Mouse (Mus musculus) heart, adult 2 months (tissue): ENCODE data around the gene 5730455P16Rik. TPM values are rescaled to one million over a fixed set of nuclear protein-coding genes. Genes with fewer than 3 reads are reported as not detected.
"Not testable (repeated sequence)": the region's sequence is repeated elsewhere in the genome, so short reads cannot be mapped to it uniquely, and the experiment has no call there.

Experiments used
- DNase-seq, 2 experiments: peaks; one replicate each; pipeline ENCODE4 v3.0.0; 2021
- H3K27ac ChIP-seq: fragments of 200-600 bp; 2 replicates; pipeline ENCODE4 v1.8.1; 2022
- H3K27me3 ChIP-seq: fragments of 200-500 bp; 2 replicates; pipeline ENCODE4 v1.6.1; 2012; ENCODE audit warnings: mild to moderate bottlenecking, low read length, inconsistent platforms, mixed read lengths; ENCODE audit not compliant: control insufficient read depth, insufficient read depth
- H3K36me3 ChIP-seq: fragments of 200-500 bp; 2 replicates; pipeline ENCODE4 v1.6.1; 2012; ENCODE audit warnings: low read length, inconsistent platforms; ENCODE audit not compliant: control insufficient read depth, insufficient read depth
- H3K4me1 ChIP-seq: fragments of 200-500 bp; 2 replicates; pipeline ENCODE4 v1.6.1; 2011; ENCODE audit warnings: low read length; ENCODE audit not compliant: control insufficient read depth, insufficient read depth
- H3K4me3 ChIP-seq: fragments of 200-600 bp; 2 replicates; pipeline ENCODE4 v1.8.1; 2022
- H3K79me2 ChIP-seq: fragments of 200-500 bp; replicated peaks from 2 replicates; pipeline ENCODE4 v1.6.1; 2012; ENCODE audit warnings: mild to moderate bottlenecking, inconsistent platforms, low read length, moderate library complexity, mixed read lengths; ENCODE audit not compliant: control insufficient read depth, insufficient read depth
- H3K9ac ChIP-seq: fragments of 200-500 bp; 2 replicates; pipeline ENCODE4 v1.6.1; 2012; ENCODE audit warnings: low read depth, mild to moderate bottlenecking, control low read depth, inconsistent platforms, low read length, mixed read lengths
- CTCF ChIP-seq: fragments of 200-600 bp; IDR thresholded peaks from 2 replicates; pipeline ENCODE4 v1.8.1; 2022; ENCODE audit warnings: antibody characterized with exemption, mild to moderate bottlenecking, moderate library complexity
- EP300 ChIP-seq: fragments of 200-500 bp; IDR thresholded peaks from 2 replicates; pipeline ENCODE4 v1.6.1; 2011; ENCODE audit warnings: low read depth, low read length, control low read depth; ENCODE audit not compliant: insufficient read depth
- POLR2A ChIP-seq: fragments of 200-500 bp; IDR thresholded peaks from 2 replicates; pipeline ENCODE4 v1.6.1; 2011; ENCODE audit warnings: mild to moderate bottlenecking, low read depth, low read length, control low read depth; ENCODE audit not compliant: insufficient read depth
- WGBS: fragments of 180-500 bp; shearing (Covaris S2); methylation state at CpG from one replicate; pipeline ENCODE4 v1.1.7; 2018; 5-methylcytosine and 5-hydroxymethylcytosine counted together
- intact Hi-C: fragments of 180-260 bp; cut with DNase I; formaldehyde crosslinking; loops from one replicate; pipeline ENCODE4 v1.15.1; 2025
- polyA plus RNA-seq: library from polyadenylated mRNA; depleted of rRNA; stranded (reverse); fragments of >200 nt; gene quantifications from 2 replicates; pipeline ENCODE4 v1.2.3, GENCODE M21; 2012
- total RNA-seq, 2 experiments: library from RNA; stranded (reverse); gene quantifications; 2 replicates each; pipeline ENCODE4 v1.2.3; 2021

The 5730455P16Rik gene
- total and polyA plus RNA-seq, 3 experiments, result 4.6 to 22.8 (median 19.2) TPM

GRCm38 (mm10) chr11:80383626-80384046 lies 5.8 kb upstream of the 5730455P16Rik start:
- WGBS, result 0% methylated on average over 20 of the region's 20 CpGs
- no peak for DNase-seq

GRCm38 (mm10) chr11:80383019-80383625 lies 5.3 kb upstream of the 5730455P16Rik start, which contains the start of gene Zfp207:
Gene Zfp207 (plus strand): TSS chr11:80383279.
- peak within 1 kb of the TSS; percentile 85 for H3K9ac ChIP-seq
- H3K4me3 ChIP-seq, result peak within 1 kb of the TSS; percentile 89
- DNase-seq, result peak; percentile 97 to 98
- H3K36me3 ChIP-seq, result peaks cover 28% of the 10 kb centered on the region
- under 1% methylated on average over 33 of the region's 33 CpGs for WGBS
- no peaks in the 10 kb centered on the region for H3K27me3 ChIP-seq
- H3K79me2 ChIP-seq, result no peaks in the 10 kb centered on the region
- peak within 1 kb of the TSS; percentile 96 for H3K27ac ChIP-seq
- H3K4me1 ChIP-seq, result peaks cover 4% of the 10 kb centered on the region
- no peak for TF ChIP-seq CTCF
- no peak for TF ChIP-seq EP300
- peak; percentile 99 for TF ChIP-seq POLR2A
- intact Hi-C loops, result no loop called here

More at GRCm38 (mm10) chr11:80383626-80384046, 5.8 kb upstream of the 5730455P16Rik start:
- Histone ChIP-seq H3K36me3 (peaks cover 29% of the 10 kb centered on the region), H3K27ac (peak overlapping the region; percentile 96), H3K4me1 (peaks cover 4% of the 10 kb centered on the region), H3K79me2 (no peaks in the 10 kb centered on the region), H3K4me3 (peak overlapping the region; percentile 89), H3K27me3 (no peaks in the 10 kb centered on the region), H3K9ac (peak overlapping the region; percentile 85)
- intact Hi-C loops, result no loop called here
- TF ChIP-seq EP300 (no peak), CTCF (no peak), POLR2A (no peak)

GRCm38 (mm10) chr11:80382626-80383018 lies 4.8 kb upstream of the 5730455P16Rik start:
- TF ChIP-seq EP300 (no peak), POLR2A (no peak), CTCF (no peak)
- 2% methylated on average over 12 of the region's 12 CpGs for whole genome bisulfite sequencing
- intact Hi-C loops, result no loop called here

GRCm38 (mm10) chr11:80379184-80379583 lies 1.4 kb upstream of the 5730455P16Rik start:
- H3K9ac ChIP-seq, H3K36me3 ChIP-seq, H3K4me3 ChIP-seq, intact Hi-C loops, DNase-seq, H3K4me1 ChIP-seq, H3K27ac ChIP-seq, H3K27me3 ChIP-seq, H3K79me2 ChIP-seq: not testable (repeated sequence)
- WGBS, result 94% methylated on average over 7 of the region's 7 CpGs

More at GRCm38 (mm10) chr11:80382626-80383018, 4.8 kb upstream of the 5730455P16Rik start:
- Histone ChIP-seq H3K9ac (peak overlapping the region; percentile 77), H3K4me1 (peaks cover 4% of the 10 kb centered on the region), H3K4me3 (peak overlapping the region; percentile 89), H3K79me2 (no peaks in the 10 kb centered on the region), H3K36me3 (peaks cover 25% of the 10 kb centered on the region), H3K27ac (peak overlapping the region; percentile 96), H3K27me3 (no peaks in the 10 kb centered on the region)
- DNase-seq, result peak in 1 of 2 experiments; percentile 54

GRCm38 (mm10) chr11:80378452-80379068 lies 726 bp upstream of the 5730455P16Rik start:
- H3K4me1 ChIP-seq, intact Hi-C loops, H3K36me3 ChIP-seq, DNase-seq, H3K9ac ChIP-seq, H3K79me2 ChIP-seq, H3K27me3 ChIP-seq: not testable (repeated sequence)
- Histone ChIP-seq H3K27ac (peak overlapping the region; percentile 90), H3K4me3 (peak overlapping the region; percentile 94)
- WGBS, result 61% methylated on average over 2 of the region's 2 CpGs

GRCm38 (mm10) chr11:80376651-80377050 lies 1.2 kb downstream of the 5730455P16Rik start:
- intact Hi-C loops, result no loop called here
- H3K4me3 ChIP-seq, result no peak overlapping the region
- no peaks in the 10 kb centered on the region for H3K27me3 ChIP-seq
- no peaks in the 10 kb centered on the region for H3K36me3 ChIP-seq
- no peak for DNase-seq
- H3K79me2 ChIP-seq, result no peaks in the 10 kb centered on the region
- WGBS, result 61% methylated on average over 4 of the region's 4 CpGs
- H3K4me1 ChIP-seq, result peaks cover 2% of the 10 kb centered on the region
- TF ChIP-seq CTCF (no peak), POLR2A (no peak)
- no peak overlapping the region for H3K9ac ChIP-seq
- no peak overlapping the region for H3K27ac ChIP-seq
